Mouse (Mus musculus) heart, embryonic 12.5 days (tissue): ENCODE measurements around the gene Lrrc75b. TPM values are rescaled to one million over a fixed set of nuclear protein-coding genes. Genes with fewer than 3 reads are reported as not detected.

Experiments used
- ATAC-seq: fragments of 200-750 bp; cut with Nextera tagmentation; 2 replicates; pipeline ENCODE4 v1.8.0; 2017; ENCODE audit warnings: moderate TSS enrichment, moderate library complexity; ENCODE audit not compliant: insufficient number of reproducible peaks, low FRiP score
- H3K27ac ChIP-seq: fragments of 300-500 bp; sonication (generic); 2 replicates; pipeline ENCODE4 v1.5.1; 2016; ENCODE audit warnings: mild to moderate bottlenecking, moderate library complexity; ENCODE audit not compliant: poor library complexity, severe bottlenecking
- H3K27me3 ChIP-seq: fragments of 300-500 bp; sonication (generic); replicated peaks from 2 replicates; pipeline ENCODE4 v1.6.1; 2016; ENCODE audit warnings: mild to moderate bottlenecking, moderate library complexity
- H3K36me3 ChIP-seq: fragments of 300-500 bp; sonication (generic); 2 replicates; pipeline ENCODE4 v1.6.1; 2016; ENCODE audit warnings: mild to moderate bottlenecking, moderate library complexity
- H3K4me1 ChIP-seq: fragments of 300-500 bp; sonication (generic); replicated peaks from 2 replicates; pipeline ENCODE4 v1.6.1; 2016; ENCODE audit warnings: mild to moderate bottlenecking
- H3K4me2 ChIP-seq: fragments of 300-500 bp; sonication (generic); 2 replicates; pipeline ENCODE4 v1.6.1; 2016; ENCODE audit warnings: mild to moderate bottlenecking, moderate library complexity
- H3K4me3 ChIP-seq: fragments of 300-500 bp; sonication (generic); 2 replicates; pipeline ENCODE4 v1.5.1; 2016; ENCODE audit warnings: mild to moderate bottlenecking
- H3K9ac ChIP-seq: fragments of 300-500 bp; sonication (generic); 2 replicates; pipeline ENCODE4 v1.6.1; 2016; ENCODE audit warnings: mild to moderate bottlenecking, moderate library complexity
- H3K9me3 ChIP-seq: fragments of 300-500 bp; sonication (generic); replicated peaks from 2 replicates; pipeline ENCODE4 v1.6.1; 2016; ENCODE audit warnings: mild to moderate bottlenecking, moderate library complexity
- WGBS: fragments of 180-500 bp; shearing (Covaris S2); methylation state at CpG from one replicate; pipeline ENCODE4 v1.1.7; 2016; 5-methylcytosine and 5-hydroxymethylcytosine counted together
- polyA plus RNA-seq: library from polyadenylated mRNA; unstranded; fragments of >200 nt; fragmentation: Nextera tagmentation; extraction: Ambion mirVana; gene quantifications from 2 replicates; pipeline ENCODE4 v1.2.1, GENCODE M21; 2016

Gene Lrrc75b
- 1.4 and 1.6 TPM in 2 replicates for polyA plus RNA-seq

GRCm38 (mm10) chr10:75559676-75560548, at the start of gene Lrrc75b:
Lrrc75b (minus strand) TSS chr10:75560330.
- Histone ChIP-seq H3K9ac (peak within 1 kb of the TSS; percentile 73), H3K27ac (no peak within 1 kb of the TSS), H3K9me3 (no peaks in the 10 kb centered on the region), H3K36me3 (no peaks in the 10 kb centered on the region), H3K4me2 (peak within 1 kb of the TSS; percentile 98), H3K27me3 (peaks cover 74% of the 10 kb centered on the region), H3K4me1 (peaks cover 36% of the 10 kb centered on the region), H3K4me3 (peak within 1 kb of the TSS; percentile 64)
- ATAC-seq: no peak
- under 1% methylated on average over 74 of the region's 75 CpGs for WGBS

- WGBS: 85% methylated on average over 11 of the region's 11 CpGs
- no peaks in the 10 kb centered on the region for H3K9me3 ChIP-seq
Measured at GRCm38 (mm10) chr10:75608975-75609374, 48.8 kb upstream of the Lrrc75b start.

GRCm38 (mm10) chr10:75607253-75607652, 47.1 kb upstream of the Lrrc75b start:
- H3K9ac ChIP-seq: no peak overlapping the region
- no peaks in the 10 kb centered on the region for H3K27me3 ChIP-seq
- ATAC-seq: no peak
- H3K4me3 ChIP-seq: no peak overlapping the region
- 84% methylated on average over 4 of the region's 4 CpGs for WGBS
- H3K36me3 ChIP-seq: no peaks in the 10 kb centered on the region
- H3K9me3 ChIP-seq: no peaks in the 10 kb centered on the region
- H3K4me2 ChIP-seq: no peak overlapping the region
- no peak overlapping the region for H3K27ac ChIP-seq
- H3K4me1 ChIP-seq: peaks cover 8% of the 10 kb centered on the region

More at GRCm38 (mm10) chr10:75608975-75609374, 48.8 kb upstream of the Lrrc75b start:
- no peak for ATAC-seq
- no peak overlapping the region for H3K4me3 ChIP-seq
- no peak overlapping the region for H3K9ac ChIP-seq
- H3K27me3 ChIP-seq: no peaks in the 10 kb centered on the region
- no peak overlapping the region for H3K27ac ChIP-seq
- peaks cover 8% of the 10 kb centered on the region for H3K4me1 ChIP-seq
- H3K36me3 ChIP-seq: no peaks in the 10 kb centered on the region
- no peak overlapping the region for H3K4me2 ChIP-seq

GRCm38 (mm10) chr10:75605162-75605846, 45.2 kb upstream of the Lrrc75b start:
- no peak overlapping the region for H3K4me2 ChIP-seq
- H3K4me1 ChIP-seq: peaks cover 8% of the 10 kb centered on the region
- H3K27me3 ChIP-seq: no peaks in the 10 kb centered on the region
- H3K9ac ChIP-seq: no peak overlapping the region
- H3K27ac ChIP-seq: no peak overlapping the region
- no peaks in the 10 kb centered on the region for H3K9me3 ChIP-seq
- 31% methylated on average over 11 of the region's 11 CpGs for WGBS
- no peak for ATAC-seq
- no peak overlapping the region for H3K4me3 ChIP-seq
- H3K36me3 ChIP-seq: no peaks in the 10 kb centered on the region

GRCm38 (mm10) chr10:75600189-75600730, 40.1 kb upstream of the Lrrc75b start:
- H3K27me3 ChIP-seq: no peaks in the 10 kb centered on the region
- H3K9ac ChIP-seq: no peak overlapping the region
- ATAC-seq: no peak
- peaks cover 5% of the 10 kb centered on the region; the same call in 1 of the 2 replicates for H3K36me3 ChIP-seq
- 63% methylated on average over 7 of the region's 7 CpGs for WGBS
- peaks cover 3% of the 10 kb centered on the region for H3K9me3 ChIP-seq
- no peak overlapping the region for H3K27ac ChIP-seq
- H3K4me3 ChIP-seq: no peak overlapping the region
- peaks cover 7% of the 10 kb centered on the region for H3K4me1 ChIP-seq
- H3K4me2 ChIP-seq: no peak overlapping the region

- Histone ChIP-seq H3K4me1 (peaks cover 13% of the 10 kb centered on the region; the same call in 1 of the 2 replicates), H3K27ac (no peak overlapping the region), H3K9ac (no peak overlapping the region), H3K4me3 (no peak overlapping the region), H3K4me2 (no peak overlapping the region), H3K27me3 (no peaks in the 10 kb centered on the region), H3K9me3 (peaks cover 3% of the 10 kb centered on the region), H3K36me3 (peaks cover 5% of the 10 kb centered on the region; the same call in 1 of the 2 replicates)
- ATAC-seq: no peak
- 71% methylated on average over 8 of the region's 8 CpGs for WGBS
Measured at GRCm38 (mm10) chr10:75595981-75596380, 35.9 kb upstream of the Lrrc75b start.

GRCm38 (mm10) chr10:75592585-75592984, 32.5 kb upstream of the Lrrc75b start:
- 58% methylated on average over 7 of the region's 7 CpGs for WGBS

GRCm38 (mm10) chr10:75591211-75591894, 31.2 kb upstream of the Lrrc75b start:
- H3K4me1 ChIP-seq: peaks cover 35% of the 10 kb centered on the region
- peak; percentile 68 for ATAC-seq
- H3K27ac ChIP-seq: peak overlapping the region; percentile 81
- no peaks in the 10 kb centered on the region for H3K9me3 ChIP-seq
- no peaks in the 10 kb centered on the region for H3K27me3 ChIP-seq
- H3K36me3 ChIP-seq: no peaks in the 10 kb centered on the region
- WGBS: 57% methylated on average over 12 of the region's 12 CpGs
- peak overlapping the region; percentile 59 for H3K4me2 ChIP-seq
- no peak overlapping the region for H3K4me3 ChIP-seq
- no peak overlapping the region for H3K9ac ChIP-seq

More at GRCm38 (mm10) chr10:75592585-75592984, 32.5 kb upstream of the Lrrc75b start:
- H3K36me3 ChIP-seq: no peaks in the 10 kb centered on the region
- no peaks in the 10 kb centered on the region for H3K27me3 ChIP-seq
- H3K9me3 ChIP-seq: peaks cover 3% of the 10 kb centered on the region
- peaks cover 34% of the 10 kb centered on the region for H3K4me1 ChIP-seq
- H3K9ac ChIP-seq: no peak overlapping the region
- no peak for ATAC-seq
- H3K4me2 ChIP-seq: no peak overlapping the region
- 0 out of 2 replicates have a peak overlapping the region, but pooled peaks have one; percentile 81 for H3K27ac ChIP-seq
- no peak overlapping the region for H3K4me3 ChIP-seq

- Histone ChIP-seq H3K9me3 (no peaks in the 10 kb centered on the region), H3K36me3 (no peaks in the 10 kb centered on the region), H3K4me2 (peak overlapping the region; percentile 59), H3K27ac (peak overlapping the region; percentile 70), H3K9ac (peak overlapping the region; percentile 42), H3K4me1 (peaks cover 32% of the 10 kb centered on the region), H3K27me3 (peaks cover 12% of the 10 kb centered on the region), H3K4me3 (peak overlapping the region; percentile 34)
- no peak for ATAC-seq
- 59% methylated on average over 16 of the region's 16 CpGs for WGBS
Measured at GRCm38 (mm10) chr10:75589651-75590050, 29.5 kb upstream of the Lrrc75b start.

GRCm38 (mm10) chr10:75589129-75589528, 29.0 kb upstream of the Lrrc75b start, which contains the start of gene Ggt5:
Ggt5 (plus strand) TSS chr10:75589340.
- peaks cover 32% of the 10 kb centered on the region for H3K4me1 ChIP-seq
- peak within 1 kb of the TSS; percentile 42 for H3K9ac ChIP-seq
- peaks cover 18% of the 10 kb centered on the region for H3K27me3 ChIP-seq
- H3K27ac ChIP-seq: peak within 1 kb of the TSS; percentile 78
- peak within 1 kb of the TSS; percentile 59 for H3K4me2 ChIP-seq
- no peaks in the 10 kb centered on the region for H3K36me3 ChIP-seq
- no peaks in the 10 kb centered on the region for H3K9me3 ChIP-seq
- 16% methylated on average over 5 of the region's 5 CpGs for WGBS
- ATAC-seq: no peak
- H3K4me3 ChIP-seq: peak within 1 kb of the TSS; percentile 34
